Mouse (Mus musculus) T-cell, adult 2 months (primary cell): ENCODE measurements around the gene Nbl1.

Source experiments
- DNase-seq: peaks from one replicate; pipeline ENCODE4 v3.0.0; 2022; ENCODE audit warnings: low spot score

Nbl1 gene

GRCm38 (mm10) chr4:139096201-139096600, 3.4 kb upstream of the Nbl1 start:
- no peak for DNase-seq

DNA sequence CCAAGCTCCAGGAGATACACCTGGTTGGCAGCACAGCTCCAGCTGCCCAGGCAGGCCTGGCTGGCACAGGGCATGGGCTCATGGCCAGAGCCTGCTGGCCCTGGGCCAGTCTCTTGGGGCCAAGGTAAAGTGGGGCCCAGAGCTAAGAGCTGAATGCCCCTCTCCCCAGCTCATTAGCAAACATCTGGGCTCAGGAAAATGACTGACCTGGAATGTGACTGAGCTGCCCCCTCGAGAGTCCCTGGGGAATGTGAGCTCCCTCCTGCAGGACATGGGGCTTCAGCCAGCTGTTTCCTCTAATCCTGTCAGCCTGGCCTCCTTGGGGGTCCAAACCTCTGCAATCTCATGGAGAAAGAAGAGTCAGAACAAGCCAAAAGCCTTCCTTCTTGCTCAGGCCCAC, 2.6 kb upstream of the Nbl1 start:
- no peak for DNase-seq

GRCm38 (mm10) chr4:139093196-139093530, 370 bp upstream of the Nbl1 start:
- no peak for DNase-seq

GRCm38 (mm10) chr4:139091478-139092355, 1.1 kb downstream of the Nbl1 start:
- no peak for DNase-seq

GRCm38 (mm10) chr4:139091066-139091465, 1.7 kb downstream of the Nbl1 start:
- no peak for DNase-seq

DNA sequence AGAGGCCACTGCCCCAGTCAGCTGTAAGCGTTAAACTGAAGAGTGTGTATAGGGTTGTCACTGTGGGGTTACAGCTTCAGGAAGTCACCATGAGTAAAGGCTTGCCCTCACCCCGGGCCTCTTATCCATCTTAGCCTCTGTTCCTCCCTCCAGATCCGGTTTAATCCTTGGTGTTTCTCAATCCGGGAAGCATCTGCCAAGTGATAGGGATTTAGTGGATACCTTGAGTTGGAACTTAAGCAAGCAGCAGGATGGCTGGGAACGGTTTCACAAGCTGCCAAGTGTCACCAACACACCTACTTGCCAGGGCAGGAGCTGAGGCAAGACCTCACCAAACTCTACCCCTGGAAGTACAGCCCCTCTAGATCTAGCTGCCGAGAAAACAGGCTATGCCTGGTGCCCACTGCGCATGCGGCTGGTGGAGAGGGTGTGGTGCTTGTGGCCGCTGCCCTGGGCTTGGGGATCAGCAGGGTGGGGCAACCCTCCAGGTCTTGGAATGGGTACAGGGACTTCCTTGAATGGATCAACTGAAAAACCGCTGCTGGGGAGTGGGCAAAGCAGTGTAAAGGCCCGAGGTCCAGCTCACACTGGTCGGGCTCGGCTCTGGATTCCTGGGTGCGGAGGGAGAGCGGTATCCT, 2.4 kb downstream of the Nbl1 start:
- no peak for DNase-seq

DNA sequence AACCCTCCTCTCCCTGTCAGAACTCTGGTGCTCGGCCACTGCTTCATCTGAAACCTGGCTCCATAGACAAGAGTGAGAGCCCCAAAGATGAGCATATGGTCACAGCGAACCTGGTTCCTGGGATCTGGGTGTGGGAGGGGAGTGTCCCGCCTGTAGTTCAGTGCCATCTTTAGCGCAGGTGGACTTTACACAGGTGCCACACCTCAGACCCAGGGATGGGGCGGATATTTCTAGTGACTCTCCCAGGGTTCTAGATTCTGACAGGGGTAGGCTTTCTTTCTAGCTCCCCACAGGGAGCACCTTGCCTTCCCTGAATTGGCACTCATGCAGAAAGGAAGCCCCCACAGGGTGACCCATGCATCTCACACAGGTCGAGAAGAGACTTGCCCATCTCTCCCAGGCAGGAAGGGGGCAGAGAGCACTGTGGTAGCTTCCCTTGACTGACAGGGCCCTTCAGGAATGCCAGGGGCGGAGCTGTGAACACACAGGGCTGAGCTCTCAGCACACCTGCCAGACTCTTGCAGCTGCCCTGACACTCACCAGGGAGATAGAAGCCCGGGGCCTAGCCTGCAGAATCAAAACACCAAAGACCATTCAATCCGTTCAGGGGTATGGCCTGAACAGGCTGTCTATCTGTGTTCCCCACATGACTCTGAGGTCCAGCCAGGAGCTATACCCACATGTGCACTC, 3.7 kb downstream of the Nbl1 start:
- DNase-seq: no peak

- DNase-seq: peak; percentile 32
These were observed 5.8 kb downstream of the Nbl1 start for GRCm38 (mm10) chr4:139086984-139087383.

GRCm38 (mm10) chr4:139086037-139086436, 6.8 kb downstream of the Nbl1 start:
- DNase-seq: peak; percentile 78

GRCm38 (mm10) chr4:139085337-139085736, 7.5 kb downstream of the Nbl1 start:
- DNase-seq: no peak

- no peak for DNase-seq
These were observed 9.8 kb downstream of the Nbl1 start for GRCm38 (mm10) chr4:139082790-139083564.

DNA sequence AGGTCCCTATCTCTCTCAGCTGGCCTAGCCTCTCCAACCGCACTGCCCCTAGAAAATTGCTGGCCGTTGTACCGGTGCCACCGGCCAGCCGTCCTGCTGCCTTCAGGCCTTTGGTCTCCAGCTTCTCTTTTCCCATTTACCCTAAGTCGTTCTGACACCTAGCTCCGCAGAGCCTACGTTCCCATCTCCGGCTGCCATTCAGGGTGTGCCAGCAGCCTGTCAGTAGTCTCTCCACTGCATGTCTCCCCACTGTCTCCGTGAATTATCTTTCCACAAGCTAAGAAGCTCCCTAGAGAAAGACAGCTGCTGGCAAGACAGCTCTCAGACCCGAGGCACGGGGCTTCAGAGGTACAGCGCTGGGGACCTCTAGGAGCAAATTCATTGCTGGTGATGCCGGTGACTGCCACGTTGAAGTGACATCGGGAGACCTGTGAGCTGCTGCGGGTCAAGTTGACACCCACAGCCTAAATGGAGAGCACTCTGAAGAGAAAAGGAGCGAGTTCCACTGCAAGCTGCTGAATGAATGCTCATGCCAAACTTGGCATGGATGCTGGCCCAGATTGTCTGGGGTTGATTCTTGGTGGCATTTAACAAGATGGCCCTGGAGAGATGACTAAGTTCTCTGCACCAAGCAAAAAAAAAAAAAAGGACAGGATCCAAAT, 11.4 kb downstream of the Nbl1 start:
- DNase-seq: no peak

DNA sequence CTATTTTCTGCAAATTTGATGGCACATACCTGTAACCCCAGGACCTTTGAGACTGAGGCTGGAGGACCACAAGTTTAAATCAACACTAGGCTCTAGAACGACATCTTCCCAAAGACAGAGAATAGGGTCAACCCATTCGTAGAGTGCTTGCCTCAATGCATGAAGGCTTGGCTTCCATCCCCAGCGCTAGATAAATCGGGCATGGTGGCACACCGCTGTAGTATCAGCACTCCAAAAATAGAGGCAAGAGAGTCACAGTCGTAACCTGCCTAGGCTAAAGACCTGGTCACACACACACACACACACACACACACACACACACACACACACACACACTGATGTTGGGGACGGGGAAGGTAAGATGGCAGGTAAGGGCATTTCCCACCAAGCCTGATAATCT, 12.5 kb downstream of the Nbl1 start:
- DNase-seq: no peak

DNA sequence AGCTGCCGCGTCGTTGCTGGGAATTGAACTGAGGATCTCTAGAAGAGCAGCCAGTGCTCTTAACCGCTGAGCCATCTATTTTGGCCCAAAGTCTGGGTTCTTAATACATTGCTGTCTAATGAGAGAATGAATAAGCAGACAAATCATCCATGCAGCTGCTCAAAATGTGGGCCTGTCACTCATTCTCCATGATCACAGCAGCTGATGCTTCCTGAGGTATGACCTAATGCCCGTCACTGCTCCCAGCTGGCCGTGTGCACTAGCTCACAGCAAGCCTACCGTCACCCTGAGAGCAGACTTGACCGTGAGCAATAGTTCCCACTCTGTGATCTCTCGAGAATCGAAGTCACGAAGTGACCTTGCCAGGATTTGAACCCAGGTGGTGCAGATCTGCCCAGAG, 13.4 kb downstream of the Nbl1 start:
- DNase-seq: no peak

- no peak for DNase-seq
These were observed 14.1 kb downstream of the Nbl1 start for GRCm38 (mm10) chr4:139078726-139079125.

GRCm38 (mm10) chr4:139078313-139078712, 14.5 kb downstream of the Nbl1 start:
- no peak for DNase-seq

- no peak for DNase-seq
These were observed 16.9 kb downstream of the Nbl1 start for GRCm38 (mm10) chr4:139075915-139076314.

DNA sequence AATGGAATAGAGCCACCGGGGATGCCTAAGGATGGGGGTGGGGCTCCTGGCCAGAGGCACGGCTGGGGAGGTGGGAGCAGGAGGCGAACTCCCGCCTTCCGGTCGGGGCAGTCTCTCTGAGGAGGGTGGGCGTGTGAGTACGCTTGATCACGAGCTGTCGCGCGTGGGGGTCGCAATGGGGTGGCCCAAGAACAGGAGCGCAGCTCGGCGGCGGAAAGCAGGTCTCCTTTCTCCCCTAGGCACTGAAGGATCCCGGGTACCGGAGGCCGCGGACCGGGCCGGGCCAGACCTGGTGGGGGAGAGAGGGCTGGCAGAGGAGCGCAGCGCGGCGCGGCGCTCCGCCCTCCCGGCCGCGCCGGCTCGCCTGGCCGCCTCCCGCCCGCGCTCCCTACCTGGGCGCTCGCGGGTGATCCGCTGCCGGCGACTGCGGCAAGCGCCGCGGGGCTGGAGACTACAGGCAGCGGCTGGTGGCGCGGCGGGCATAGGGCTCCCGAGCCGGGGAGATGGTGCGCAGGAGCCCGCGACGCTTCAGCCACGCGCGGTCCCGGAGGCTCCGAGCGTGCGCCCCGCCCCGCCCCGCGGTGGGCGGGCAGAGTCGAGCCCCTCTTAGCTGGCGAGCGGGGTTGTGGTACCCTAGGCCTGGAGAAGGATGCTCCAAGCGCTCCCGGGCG, 17.6 kb downstream of the Nbl1 start, which contains the start of gene Htr6:
Htr6 (minus strand) TSS at position 530 of the 671 bp plus-strand sequence.
- DNase-seq: no peak

DNA sequence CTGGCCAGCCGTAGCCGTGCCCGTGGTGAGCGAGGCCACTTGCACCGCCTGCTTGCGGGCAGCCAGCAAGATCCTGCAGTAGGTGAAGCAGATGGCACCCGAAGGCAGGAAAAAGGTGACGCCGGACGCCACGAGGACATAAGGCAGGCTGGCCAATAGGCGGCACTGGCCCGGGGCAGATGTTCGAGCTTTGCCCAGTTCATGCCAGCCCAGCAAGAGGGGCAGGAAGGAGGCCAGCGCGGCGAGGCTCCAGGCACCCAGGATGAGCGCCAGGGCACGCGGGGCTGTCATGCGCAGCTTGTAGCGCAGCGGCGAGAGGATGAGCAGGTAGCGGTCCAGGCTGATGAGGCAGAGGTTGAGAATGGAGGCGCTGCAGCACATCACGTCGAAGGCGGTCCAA, 18.7 kb downstream of the Nbl1 start:
- DNase-seq: no peak

DNA sequence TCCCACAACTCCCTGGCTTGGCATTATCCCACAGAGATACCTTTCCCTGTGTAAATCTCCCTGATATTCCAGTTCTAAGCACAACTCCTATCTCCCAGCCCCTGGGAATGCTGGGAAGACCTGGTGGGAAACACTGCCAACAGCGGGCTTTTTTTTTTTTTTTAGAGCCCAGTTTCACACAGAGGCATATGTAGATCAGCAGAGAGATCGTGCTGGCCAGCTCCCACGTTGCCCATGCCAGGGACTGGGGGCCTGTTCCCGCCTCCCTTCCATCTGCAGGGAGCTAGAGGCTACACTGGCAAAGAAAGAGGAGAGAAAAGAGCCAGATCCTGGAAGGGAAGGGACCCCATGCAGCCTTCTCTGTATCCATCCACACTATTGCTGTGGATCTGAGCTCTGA, 24.5 kb downstream of the Nbl1 start:
- no peak for DNase-seq

DNA sequence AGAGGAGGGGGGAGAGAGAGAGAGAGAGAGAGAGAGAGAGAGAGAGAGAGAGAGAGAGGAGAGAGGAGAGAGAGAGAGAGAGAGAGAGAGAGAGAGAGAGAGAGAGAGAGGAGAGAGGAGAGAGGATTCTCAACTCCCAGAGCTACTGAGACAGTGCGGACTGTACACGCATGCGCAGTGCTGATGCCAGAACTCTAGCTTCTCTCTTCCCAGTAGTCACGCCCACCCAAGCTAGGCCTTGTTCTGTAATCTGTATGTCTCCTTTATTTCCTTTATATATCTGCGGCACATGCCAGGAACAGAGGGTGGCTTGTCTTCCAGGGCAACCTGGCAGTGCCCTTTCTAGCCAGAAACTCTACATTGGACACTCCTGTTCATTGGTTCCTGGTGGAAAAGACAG, 28.0 kb downstream of the Nbl1 start:
- DNase-seq: no peak
